Mouse (Mus musculus) cerebellum, adult 9-11 months (tissue): ENCODE results near the gene Olfr824.
"Not testable (repeated sequence)": the region's sequence is repeated elsewhere in the genome, so short reads cannot be mapped to it uniquely, and the experiment has no call there.

Experiments
- DNase-seq: peaks from one replicate; pipeline ENCODE4 v3.0.0; 2022

The Olfr824 gene

DNA sequence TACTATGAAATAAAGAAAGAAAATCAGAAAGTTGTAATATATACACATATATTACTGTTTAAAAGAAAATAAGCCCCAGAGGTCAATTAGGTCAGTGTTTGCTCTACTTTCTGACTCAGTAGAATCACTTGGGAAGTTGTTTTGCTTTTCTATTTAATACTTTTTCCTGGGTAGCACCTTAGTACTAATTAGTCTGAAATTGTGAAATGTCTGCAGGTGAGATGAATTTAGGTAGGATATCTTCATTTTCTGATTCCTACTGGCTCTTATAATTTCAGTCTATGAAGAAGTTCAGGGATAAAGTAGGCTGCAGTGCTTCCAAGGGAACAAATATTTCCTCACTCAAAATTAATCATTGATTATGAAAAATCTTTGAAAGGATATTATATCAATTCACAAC lies at the start of gene Olfr824:
Gene Olfr824, minus strand, starts transcription at position 101 of the 400 bp plus-strand sequence.
- not testable (repeated sequence) for DNase-seq

DNA sequence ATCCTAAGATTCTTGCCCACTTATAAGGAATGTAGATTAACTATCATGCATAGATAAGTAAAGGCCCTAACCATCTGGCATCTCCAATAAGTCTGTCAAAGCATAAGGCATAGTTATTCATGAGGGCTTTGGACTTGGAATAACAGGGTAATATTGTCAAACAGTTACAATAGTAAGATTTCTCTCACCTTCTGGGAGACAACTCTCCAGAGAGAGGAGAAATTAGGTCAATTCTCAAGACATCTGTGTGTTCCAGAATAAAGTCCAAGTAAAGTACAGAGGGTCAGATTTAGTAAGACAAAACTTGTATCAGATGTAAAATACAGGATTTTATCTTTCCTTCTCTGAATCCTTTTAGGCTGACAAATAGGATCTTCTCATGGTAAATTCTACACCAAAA lies 36.9 kb upstream of the Olfr824 start, which contains the start of gene Olfr825:
Gene Olfr825, minus strand, starts transcription at position 101 of the 400 bp plus-strand sequence.
- DNase-seq = no peak

DNA sequence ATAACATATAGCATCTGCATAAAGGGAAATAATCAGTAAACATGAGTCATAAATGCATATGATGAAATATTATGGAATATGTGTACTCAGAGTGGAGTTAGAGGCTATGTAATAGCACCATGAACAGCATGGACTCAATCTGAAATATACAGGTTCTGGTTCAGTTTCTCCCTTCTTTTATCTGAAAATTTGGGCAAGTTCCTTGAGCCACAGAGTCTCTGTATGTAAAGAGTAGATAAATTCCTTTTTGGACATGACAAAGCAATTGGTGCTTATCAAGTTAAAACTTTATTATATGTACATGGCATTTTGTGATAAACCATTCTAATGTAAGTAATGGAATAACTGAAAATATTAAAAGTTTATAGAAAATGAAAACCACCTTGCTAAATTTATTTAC lies 35.4 kb upstream of the Olfr824 start:
- DNase-seq = no peak

DNA sequence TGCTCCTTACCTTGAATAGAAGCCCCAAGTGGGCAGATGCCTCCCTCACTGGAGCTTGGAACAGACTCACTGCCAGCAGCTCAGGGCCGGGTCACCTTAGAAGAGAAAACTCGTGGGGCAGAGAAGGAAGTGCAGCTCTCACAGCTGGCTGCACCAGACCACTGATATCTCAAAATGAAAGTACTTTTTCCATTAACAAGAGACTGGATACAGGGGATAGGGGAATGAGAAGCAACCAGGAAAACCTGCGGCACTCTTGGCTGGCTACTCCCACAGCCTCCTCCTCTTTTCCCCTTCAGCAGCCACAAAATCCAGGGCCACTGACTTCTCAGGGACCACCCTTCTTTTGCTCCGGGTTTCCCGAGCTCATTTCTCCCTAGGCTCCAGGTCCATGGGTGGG lies 14.3 kb upstream of the Olfr824 start:
- DNase-seq = no peak

- not testable (repeated sequence) for DNase-seq
These were observed 12.7 kb upstream of the Olfr824 start for GRCm38 (mm10) chr10:130142481-130142880.

DNA sequence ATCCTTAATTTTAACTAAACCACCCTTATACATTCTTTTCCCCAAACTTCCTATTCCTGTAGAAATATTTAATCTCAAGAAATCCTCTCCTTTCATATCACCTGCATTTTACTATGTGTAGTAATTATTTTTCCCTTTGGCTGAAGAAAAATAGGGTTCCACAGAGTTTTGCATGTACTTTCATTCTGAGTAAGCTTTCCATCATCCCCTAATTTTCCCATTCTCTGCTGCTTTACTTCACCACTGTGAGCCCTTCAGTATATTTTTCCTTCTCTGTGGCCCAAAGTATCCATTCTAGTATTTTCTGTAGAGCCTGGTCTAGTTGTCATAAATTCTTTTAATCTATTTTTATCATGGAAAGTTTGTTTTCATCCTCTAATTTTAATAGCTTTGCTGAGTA lies 5.0 kb upstream of the Olfr824 start:
- DNase-seq = no peak

DNA sequence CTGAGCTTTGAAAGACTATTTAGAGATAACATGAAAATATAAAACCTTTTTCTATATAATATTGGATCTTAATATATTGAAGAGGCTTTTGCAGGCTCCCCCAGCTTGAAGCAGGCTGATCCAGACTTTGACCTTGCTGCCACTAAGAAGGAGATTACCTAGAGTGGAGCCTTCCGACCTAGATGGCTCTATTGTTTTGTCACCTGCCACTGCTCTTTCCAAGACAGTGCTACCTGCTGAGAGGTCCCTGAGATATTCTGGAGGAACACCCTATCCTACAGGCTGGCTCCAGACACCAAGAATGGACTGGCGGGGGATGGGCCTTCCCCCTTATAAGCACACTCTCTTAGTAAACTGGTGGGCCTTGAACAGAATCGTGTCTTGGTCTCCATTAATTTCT lies 13.8 kb downstream of the Olfr824 start:
- DNase-seq = not testable (repeated sequence)

DNA sequence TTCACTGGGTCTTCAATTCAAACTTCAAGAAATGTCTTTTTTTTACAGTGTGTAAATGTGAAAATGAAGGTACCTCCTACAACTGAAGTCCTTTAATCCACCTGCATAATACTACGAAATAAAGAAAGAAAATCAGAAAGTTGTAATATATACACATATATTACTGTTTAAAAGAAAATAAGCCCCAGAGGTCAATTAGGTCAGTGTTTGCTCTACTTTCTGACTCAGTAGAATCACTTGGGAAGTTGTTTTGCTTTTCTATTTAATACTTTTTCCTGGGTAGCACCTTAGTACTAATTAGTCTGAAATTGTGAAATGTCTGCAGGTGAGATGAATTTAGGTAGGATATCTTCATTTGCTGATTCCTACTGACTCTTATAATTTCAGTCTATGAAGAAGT lies 14.5 kb downstream of the Olfr824 start, which contains the start of gene Olfr823:
Gene Olfr823, minus strand, starts transcription at position 101 of the 400 bp plus-strand sequence.
- DNase-seq = not testable (repeated sequence)

DNA sequence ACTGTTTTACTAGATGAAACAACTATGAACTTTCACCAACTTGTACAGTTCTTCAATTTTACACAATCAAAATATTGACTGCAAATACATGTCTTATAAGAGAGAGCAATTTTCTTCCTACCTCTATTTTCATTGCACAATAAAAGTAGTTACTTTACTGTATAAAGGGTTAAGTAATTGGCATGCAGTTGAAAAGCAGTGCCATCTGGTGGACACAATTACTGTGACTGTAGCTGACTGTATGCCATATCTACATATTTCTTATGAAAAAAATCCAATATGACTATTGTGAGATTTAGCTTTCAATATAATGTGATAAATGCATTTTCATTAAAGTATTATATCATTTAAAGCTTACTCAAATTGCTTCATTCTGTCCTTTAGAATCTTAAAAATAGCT lies 33.7 kb downstream of the Olfr824 start:
- no peak for DNase-seq

DNA sequence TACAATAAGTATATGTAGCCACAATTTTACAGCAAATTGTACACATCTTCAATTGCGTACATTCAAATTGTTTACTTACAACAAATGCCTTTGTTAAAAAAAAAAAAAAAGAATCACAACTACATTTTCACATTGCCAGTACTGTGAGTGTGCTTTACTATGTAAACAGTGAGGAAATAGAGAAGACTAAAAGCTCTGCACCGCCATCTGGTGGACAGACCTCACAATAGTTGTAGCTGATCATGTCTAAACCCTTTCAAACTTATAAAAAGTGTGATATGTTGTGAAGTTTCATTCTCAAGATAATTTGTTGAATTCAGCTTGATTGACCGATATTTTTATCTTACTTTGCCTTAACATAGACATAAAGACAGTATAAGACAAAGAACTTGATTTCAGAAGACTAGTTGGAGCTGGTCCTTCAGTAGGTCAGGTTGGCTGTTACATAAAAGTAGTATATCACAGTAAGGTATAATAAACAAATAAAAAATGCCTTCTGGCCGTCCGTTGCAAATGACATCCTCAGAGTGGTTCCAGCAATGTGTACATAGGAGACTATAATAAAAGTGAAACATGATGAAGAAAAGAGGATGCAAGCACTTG lies 36.9 kb downstream of the Olfr824 start:
- DNase-seq = peak; percentile 3
